Mouse (Mus musculus): ENCODE measurements around the gene Atg16l2.

Atg16l2 gene

GRCm38 (mm10) chr7:101223501-101223900 lies 78.5 kb downstream of the Atg16l2 start:
- DNase-seq (ENCODE audit: low read depth, low spot score), result no peak

DNA sequence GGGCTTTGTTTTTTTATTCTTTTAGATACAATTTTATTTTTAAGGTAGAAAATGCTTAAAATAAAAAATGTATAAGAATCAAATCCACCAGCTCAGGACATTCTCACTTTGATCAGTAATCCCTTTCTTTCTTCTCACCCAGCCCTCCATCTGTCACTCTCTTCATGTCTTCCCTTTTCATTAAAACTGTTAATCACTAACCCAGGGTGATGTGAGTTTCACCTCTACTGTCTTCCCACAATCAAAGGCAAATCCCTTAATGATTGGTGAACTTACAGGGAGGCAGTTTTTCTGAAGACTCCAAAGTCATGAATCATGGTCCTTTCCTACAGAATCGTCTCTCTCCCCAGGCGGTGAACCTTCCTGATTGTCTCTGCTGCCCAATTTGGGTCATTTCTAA lies 85.3 kb downstream of the Atg16l2 start:
- no peak for DNase-seq (ENCODE audit: low read depth, low spot score)

DNA sequence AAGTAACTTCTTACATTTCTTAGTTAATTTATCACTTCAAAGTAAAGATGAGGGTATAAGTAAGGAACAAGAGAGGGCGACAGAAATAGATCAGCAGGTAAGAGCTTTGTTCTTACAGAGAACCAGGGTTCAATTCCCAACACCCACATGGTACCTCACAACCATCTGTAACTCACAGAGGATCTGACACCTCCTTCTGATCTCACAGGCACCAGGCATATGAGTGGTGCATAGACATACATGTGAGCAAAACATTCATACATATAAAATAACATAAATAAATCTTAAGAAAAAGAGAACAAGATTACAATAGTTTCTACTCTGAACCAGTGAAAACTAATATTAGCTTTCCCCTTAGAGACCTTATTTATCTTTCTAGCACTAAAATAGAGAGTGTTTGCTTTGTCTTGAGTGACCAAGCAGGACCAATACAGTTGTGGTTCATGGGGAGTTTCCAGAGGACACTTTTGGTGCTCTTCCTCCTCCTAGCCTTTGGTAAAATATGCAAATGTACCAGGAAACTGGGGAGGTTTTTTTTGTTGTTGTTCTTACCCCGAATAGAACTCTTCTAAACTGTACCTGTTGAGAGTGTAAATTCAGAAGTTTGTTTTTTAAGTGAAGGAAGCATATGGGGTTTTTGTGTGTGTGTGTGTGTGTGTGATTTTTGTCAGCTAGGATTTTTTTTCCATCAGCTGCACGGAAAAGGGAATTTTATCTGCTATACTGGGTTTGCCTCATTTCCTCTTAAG lies 88.4 kb downstream of the Atg16l2 start:
- DNase-seq (ENCODE audit: low read depth, low spot score), result peak; percentile 27
